Mouse (Mus musculus) forebrain, postnatal 0 days (tissue): ENCODE measurements around the gene 4931428L18Rik. TPM values are rescaled to one million over a fixed set of nuclear protein-coding genes. Genes with fewer than 3 reads are reported as not detected.

Source experiments
- ATAC-seq: fragments of 200-750 bp; cut with Nextera tagmentation; 2 replicates; pipeline ENCODE4 v1.8.0; 2017; ENCODE audit warnings: mild to moderate bottlenecking, moderate library complexity
- DNase-seq: peaks from one replicate; pipeline ENCODE4 v3.0.0-alpha.2; 2015
- H3K27ac ChIP-seq: fragments of 300-500 bp; sonication (generic); 2 replicates; pipeline ENCODE4 v1.5.1; 2014; ENCODE audit warnings: low read depth, mild to moderate bottlenecking, antibody characterized with exemption, low read length, moderate library complexity, mixed read lengths
- H3K27me3 ChIP-seq: fragments of 300-500 bp; sonication (generic); 2 replicates; pipeline ENCODE4 v1.6.1; 2014; ENCODE audit warnings: mild to moderate bottlenecking, low read length, mixed read lengths; ENCODE audit not compliant: insufficient read depth
- H3K36me3 ChIP-seq: fragments of 300-500 bp; sonication (generic); 2 replicates; pipeline ENCODE4 v1.6.1; 2014; ENCODE audit warnings: mild to moderate bottlenecking, moderate library complexity; ENCODE audit not compliant: insufficient read depth
- H3K4me1 ChIP-seq: fragments of 300-500 bp; sonication (generic); 2 replicates; pipeline ENCODE4 v1.6.1; 2014; ENCODE audit warnings: antibody characterized with exemption; ENCODE audit not compliant: insufficient read depth
- H3K4me2 ChIP-seq: fragments of 300-500 bp; sonication (generic); 2 replicates; pipeline ENCODE4 v1.6.1; 2014; ENCODE audit warnings: low read depth, mild to moderate bottlenecking, moderate library complexity
- H3K4me3 ChIP-seq: fragments of 300-500 bp; sonication (generic); 2 replicates; pipeline ENCODE4 v1.5.1; 2014; ENCODE audit warnings: low read depth, low read length, mixed read lengths
- H3K9ac ChIP-seq: fragments of 300-500 bp; sonication (generic); 2 replicates; pipeline ENCODE4 v1.6.1; 2014; ENCODE audit warnings: mild to moderate bottlenecking
- H3K9me3 ChIP-seq: fragments of 300-500 bp; sonication (generic); 2 replicates; pipeline ENCODE4 v1.6.1; 2016; ENCODE audit warnings: low read length
- CTCF ChIP-seq: sonication (generic); IDR thresholded peaks from 2 replicates; pipeline ENCODE4 v1.5.1; 2016; ENCODE audit warnings: antibody characterized with exemption, control low read depth, low read depth
- WGBS: fragments of 180-500 bp; shearing (Covaris S2); extraction: QIAGEN DNeasy Blood & Tissue Kit; methylation state at CpG from one replicate; pipeline ENCODE4 v1.1.7; 2014; 5-methylcytosine and 5-hydroxymethylcytosine counted together
- polyA plus RNA-seq: library from polyadenylated mRNA; unstranded; fragments of >200 nt; fragmentation: Nextera tagmentation; extraction: Ambion mirVana; gene quantifications from 2 replicates; pipeline ENCODE4 v1.2.1, GENCODE M21; 2015
- total RNA-seq: library from RNA; depleted of rRNA; stranded (reverse); fragments of >200 nt; gene quantifications from 2 replicates; pipeline ENCODE4 v1.2.3, GENCODE M21; 2014

The 4931428L18Rik gene
- total and polyA plus RNA-seq, 2 experiments from 2014 or later = not detected

DNA sequence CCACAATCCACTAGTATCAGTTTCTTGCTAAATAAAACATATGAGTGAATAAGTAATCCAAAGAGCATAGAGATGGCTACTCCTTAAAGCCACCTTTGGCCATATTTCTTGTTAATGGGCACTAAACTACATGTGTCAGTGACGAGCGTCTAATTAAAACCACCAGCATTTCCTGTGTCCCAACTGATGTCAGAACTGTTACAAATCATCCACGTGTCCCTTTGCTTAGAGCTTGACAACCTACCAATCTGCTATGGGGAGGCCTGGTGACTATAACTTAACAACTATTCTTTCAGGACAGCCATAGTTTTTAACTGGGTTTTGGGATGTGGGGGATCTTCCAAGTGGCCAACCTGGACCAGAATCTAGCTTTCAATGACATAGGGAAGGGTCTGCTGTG is 164.3 kb downstream of the 4931428L18Rik start:
- H3K9me3 ChIP-seq = no peaks in the 10 kb centered on the region
- no peak overlapping the region for H3K4me2 ChIP-seq
- no peak for ATAC-seq
- H3K36me3 ChIP-seq = no peaks in the 10 kb centered on the region
- H3K4me1 ChIP-seq = no peaks in the 10 kb centered on the region
- no peaks in the 10 kb centered on the region for H3K27me3 ChIP-seq
- H3K27ac ChIP-seq = no peak overlapping the region
- H3K9ac ChIP-seq = no peak overlapping the region
- DNase-seq = no peak
- TF ChIP-seq CTCF = no peak
- WGBS = 83% methylated on average over 3 of the region's 3 CpGs
- H3K4me3 ChIP-seq = no peak overlapping the region

DNA sequence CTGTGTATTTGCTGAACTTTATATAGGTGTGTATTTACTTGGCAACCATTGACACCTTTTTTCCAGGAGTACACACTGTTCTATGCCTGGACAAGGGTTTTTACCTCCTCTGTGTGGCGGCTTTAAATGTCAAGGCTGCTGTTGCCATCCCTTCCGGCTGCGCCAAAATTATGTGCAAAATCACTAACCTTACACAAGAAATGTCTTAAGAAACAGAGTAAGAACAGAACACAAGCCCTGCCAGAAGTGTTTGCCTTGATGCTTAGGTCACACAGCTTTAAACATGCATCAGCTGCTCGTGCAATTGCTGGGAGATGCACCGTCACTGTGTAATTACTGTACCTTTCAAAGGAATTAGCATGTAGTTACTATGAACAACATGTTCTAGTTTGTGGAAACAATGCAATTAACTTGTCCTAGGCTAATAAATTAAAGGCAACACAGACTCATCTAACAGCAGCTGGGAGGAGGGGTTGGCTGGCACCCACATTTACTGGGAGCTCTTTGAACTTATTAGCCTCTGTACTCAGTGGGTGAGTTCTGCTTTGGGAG is 171.0 kb downstream of the 4931428L18Rik start:
- no peak overlapping the region for H3K4me2 ChIP-seq
- WGBS = 64% methylated on average over 5 of the region's 5 CpGs
- H3K9ac ChIP-seq = no peak overlapping the region
- no peaks in the 10 kb centered on the region for H3K4me1 ChIP-seq
- H3K27ac ChIP-seq = no peak overlapping the region
- no peak for TF ChIP-seq CTCF
- no peak overlapping the region for H3K4me3 ChIP-seq
- H3K27me3 ChIP-seq = no peaks in the 10 kb centered on the region
- no peaks in the 10 kb centered on the region; the same call in 1 of the 2 replicates for H3K9me3 ChIP-seq
- peak; percentile 65 for ATAC-seq
- no peak for DNase-seq
- H3K36me3 ChIP-seq = no peaks in the 10 kb centered on the region

DNA sequence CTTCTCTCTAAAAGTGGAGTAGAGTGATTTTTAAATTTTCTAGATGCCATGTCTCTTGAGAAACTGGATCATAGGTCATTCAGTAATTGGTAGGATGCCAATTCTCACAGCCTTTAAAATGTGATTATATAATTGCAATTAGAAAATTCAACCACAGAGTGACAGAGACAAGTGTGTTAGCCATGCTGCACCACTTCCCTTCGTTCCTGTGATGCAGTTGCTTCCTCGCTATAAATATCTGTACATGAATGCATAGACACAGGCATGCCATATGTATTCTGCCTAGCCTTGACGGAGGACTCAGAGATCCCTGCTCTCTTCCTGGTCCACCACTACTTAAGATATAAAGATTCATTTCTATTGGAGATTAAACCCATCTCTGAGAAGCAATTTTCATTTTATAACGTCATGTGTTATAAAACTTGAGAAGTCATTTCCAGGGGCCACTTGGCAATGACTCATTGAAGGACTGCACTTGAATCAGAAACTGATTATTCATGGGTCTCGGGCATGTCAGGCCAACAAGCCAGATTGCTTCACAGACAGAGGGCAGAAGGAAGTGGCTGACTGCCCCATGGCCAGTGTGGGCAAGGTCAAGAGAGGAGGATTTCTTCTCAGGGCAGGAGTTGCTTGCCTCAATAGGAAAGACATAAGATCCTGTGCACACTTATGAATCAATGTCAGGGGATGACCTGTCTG is 172.4 kb downstream of the 4931428L18Rik start:
- DNase-seq (no peak), ATAC-seq (no peak)
- Histone ChIP-seq H3K4me2 (no peak overlapping the region), H3K9me3 (no peaks in the 10 kb centered on the region; the same call in 1 of the 2 replicates), H3K27me3 (no peaks in the 10 kb centered on the region), H3K4me1 (no peaks in the 10 kb centered on the region), H3K27ac (no peak overlapping the region), H3K36me3 (no peaks in the 10 kb centered on the region), H3K9ac (no peak overlapping the region), H3K4me3 (no peak overlapping the region)
- WGBS = 76% methylated on average over 5 of the region's 5 CpGs
- no peak for TF ChIP-seq CTCF

DNA sequence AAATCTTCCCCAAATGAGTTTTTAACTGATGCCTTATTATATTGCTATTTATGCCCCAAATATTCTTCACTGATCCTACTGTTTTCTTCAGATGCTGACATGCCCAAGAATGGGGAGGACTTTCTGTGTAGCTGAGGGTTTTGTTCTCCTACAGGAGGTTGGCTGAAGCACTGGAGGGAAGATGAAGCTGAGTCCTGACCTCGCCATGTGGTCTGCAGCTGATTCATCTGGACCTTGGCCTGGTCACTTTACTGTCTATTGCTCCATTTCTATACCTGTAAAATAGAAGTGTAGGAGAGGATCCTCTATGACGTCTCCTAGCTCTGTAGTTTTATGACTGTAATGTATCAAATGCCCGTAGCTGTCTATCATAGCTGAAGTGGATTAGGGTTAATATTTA is 179.3 kb downstream of the 4931428L18Rik start:
- no peak for ATAC-seq
- TF ChIP-seq CTCF = no peak
- Histone ChIP-seq H3K36me3 (no peaks in the 10 kb centered on the region), H3K4me3 (no peak overlapping the region), H3K4me2 (no peak overlapping the region), H3K27ac (no peak overlapping the region), H3K27me3 (no peaks in the 10 kb centered on the region), H3K9me3 (no peaks in the 10 kb centered on the region), H3K9ac (no peak overlapping the region), H3K4me1 (no peaks in the 10 kb centered on the region)
- no peak for DNase-seq
- WGBS = 88% methylated on average over 3 of the region's 3 CpGs

DNA sequence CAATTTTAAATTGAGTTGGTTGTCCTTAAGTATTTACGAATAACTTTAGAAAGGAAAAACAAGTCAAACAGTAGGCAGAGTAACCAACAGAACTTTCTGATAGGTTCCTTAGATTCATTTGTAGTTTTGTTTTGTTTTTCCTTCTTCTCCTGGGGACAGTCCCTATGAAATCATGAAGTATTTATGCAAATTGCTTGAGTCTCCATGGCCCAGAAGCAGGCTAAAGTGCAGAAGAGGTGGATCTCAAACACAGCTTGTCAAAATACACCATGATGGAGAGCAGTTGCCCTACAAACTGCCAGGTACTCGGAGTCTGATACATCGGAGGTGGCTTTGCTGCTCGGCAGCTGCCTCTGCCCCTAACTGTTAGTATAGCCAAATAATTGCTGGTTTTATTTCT is 179.7 kb downstream of the 4931428L18Rik start:
- no peaks in the 10 kb centered on the region for H3K36me3 ChIP-seq
- H3K27ac ChIP-seq = no peak overlapping the region
- H3K4me1 ChIP-seq = no peaks in the 10 kb centered on the region
- no peak for ATAC-seq
- WGBS = 91% methylated on average over 4 of the region's 4 CpGs
- no peak overlapping the region for H3K4me3 ChIP-seq
- no peak overlapping the region for H3K9ac ChIP-seq
- H3K9me3 ChIP-seq = no peaks in the 10 kb centered on the region
- no peak overlapping the region for H3K4me2 ChIP-seq
- H3K27me3 ChIP-seq = no peaks in the 10 kb centered on the region
- no peak for TF ChIP-seq CTCF
- no peak for DNase-seq

DNA sequence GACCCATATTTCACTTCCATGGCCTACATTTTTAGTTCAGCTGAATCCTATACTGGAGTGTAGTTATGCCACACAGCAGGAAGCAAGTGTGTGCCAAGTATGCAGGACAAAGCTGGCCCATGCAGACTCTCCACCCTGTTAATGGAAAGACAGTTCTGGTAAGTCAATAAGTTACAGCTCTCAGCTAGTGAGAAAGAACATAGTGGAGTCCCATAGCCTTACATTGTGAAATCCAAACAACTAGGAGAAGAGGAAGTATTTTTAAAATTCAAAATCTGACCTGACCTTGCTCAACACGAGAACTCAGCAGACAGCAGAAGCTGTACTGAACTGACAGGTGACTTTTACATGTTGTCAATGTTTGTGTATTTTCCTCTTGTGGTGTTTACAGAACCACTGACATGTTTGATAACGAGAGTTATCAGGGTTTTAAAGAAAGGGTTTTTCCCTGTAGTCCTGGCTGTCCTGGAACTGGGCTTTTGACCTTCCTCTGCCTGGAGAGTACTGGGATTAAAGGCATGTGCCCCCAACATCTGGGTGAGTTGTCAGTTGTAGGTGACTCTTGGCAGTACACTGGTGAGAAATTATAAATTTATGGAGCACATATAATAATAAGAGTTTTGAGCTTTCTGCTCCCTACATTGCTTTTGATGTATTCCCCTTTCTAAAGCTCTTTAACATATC is 188.5 kb downstream of the 4931428L18Rik start:
- Histone ChIP-seq H3K27me3 (no peaks in the 10 kb centered on the region), H3K27ac (no peak overlapping the region), H3K4me2 (no peak overlapping the region), H3K4me1 (no peaks in the 10 kb centered on the region), H3K9me3 (no peaks in the 10 kb centered on the region), H3K36me3 (no peaks in the 10 kb centered on the region), H3K9ac (no peak overlapping the region), H3K4me3 (no peak overlapping the region)
- DNase-seq (no peak), ATAC-seq (no peak)
- 69% methylated on average over 2 of the region's 2 CpGs for WGBS
- no peak for TF ChIP-seq CTCF

GRCm38 (mm10) chr1:31032351-31032750 is 190.1 kb downstream of the 4931428L18Rik start:
- no peaks in the 10 kb centered on the region for H3K4me1 ChIP-seq
- DNase-seq (peak; percentile 10), ATAC-seq (no peak)
- no peak overlapping the region for H3K9ac ChIP-seq
- WGBS = 80% methylated on average over 2 of the region's 2 CpGs
- H3K36me3 ChIP-seq = no peaks in the 10 kb centered on the region
- no peak for TF ChIP-seq CTCF
- no peaks in the 10 kb centered on the region for H3K9me3 ChIP-seq
- no peak overlapping the region for H3K27ac ChIP-seq
- no peaks in the 10 kb centered on the region for H3K27me3 ChIP-seq
- H3K4me2 ChIP-seq = no peak overlapping the region
- H3K4me3 ChIP-seq = no peak overlapping the region
